Mouse (Mus musculus): ENCODE results near the gene Hoxc12. TPM values are rescaled to one million over a fixed set of nuclear protein-coding genes. Genes with fewer than 3 reads are reported as not detected.

Gene Hoxc12
- polyA plus RNA-seq, 1 experiment from 2014 or later = not detected

- Histone ChIP-seq H3K9me3 (no peaks in the 10 kb centered on the region), H3K27ac (no peak overlapping the region), H3K36me3 (no peaks in the 10 kb centered on the region), H3K4me1 (peaks cover 6% of the 10 kb centered on the region), H3K27me3 (ENCODE audit: insufficient read depth, poor library complexity, severe bottlenecking) (peaks cover 100% of the 10 kb centered on the region), H3K4me3 (no peak overlapping the region)
- WGBS = 1% methylated on average over 21 of the region's 21 CpGs
- no peak for DNase-seq (ENCODE audit: low spot score)
Measured at GRCm38 (mm10) chr15:102972254-102972653, 35.7 kb downstream of the Hoxc12 start.

- H3K4me1 ChIP-seq = peaks cover 9% of the 10 kb centered on the region
- 2% methylated on average over 6 of the region's 6 CpGs for WGBS
- DNase-seq (ENCODE audit: low spot score) = no peak
- no peaks in the 10 kb centered on the region for H3K36me3 ChIP-seq
- H3K27ac ChIP-seq = no peak overlapping the region
- peaks cover 100% of the 10 kb centered on the region for H3K27me3 ChIP-seq (ENCODE audit: insufficient read depth, poor library complexity, severe bottlenecking)
- no peak overlapping the region for H3K4me3 ChIP-seq
- H3K9me3 ChIP-seq = no peaks in the 10 kb centered on the region
Measured at GRCm38 (mm10) chr15:102972753-102973152, 36.2 kb downstream of the Hoxc12 start.

- DNase-seq (ENCODE audit: low spot score) = no peak
- peaks cover 9% of the 10 kb centered on the region for H3K4me1 ChIP-seq
- no peaks in the 10 kb centered on the region for H3K9me3 ChIP-seq
- no peak overlapping the region for H3K27ac ChIP-seq
- no peaks in the 10 kb centered on the region for H3K36me3 ChIP-seq
- no peak overlapping the region for H3K4me3 ChIP-seq
- peaks cover 100% of the 10 kb centered on the region for H3K27me3 ChIP-seq (ENCODE audit: insufficient read depth, poor library complexity, severe bottlenecking)
- WGBS = 3% methylated on average over 7 of the region's 7 CpGs
Measured at GRCm38 (mm10) chr15:102975034-102975433, 38.5 kb downstream of the Hoxc12 start.

GRCm38 (mm10) chr15:102975688-102976111, 39.1 kb downstream of the Hoxc12 start:
- H3K4me1 ChIP-seq = peaks cover 9% of the 10 kb centered on the region
- no peak overlapping the region for H3K27ac ChIP-seq

GRCm38 (mm10) chr15:102976171-102976570, 39.6 kb downstream of the Hoxc12 start, which contains the start of gene Hoxc9:
Hoxc9 (plus strand) TSS chr15:102976439.
- H3K4me3 ChIP-seq = peak within 1 kb of the TSS; percentile 41
- no peaks in the 10 kb centered on the region for H3K9me3 ChIP-seq
- H3K27me3 ChIP-seq (ENCODE audit: insufficient read depth, poor library complexity, severe bottlenecking) = peaks cover 100% of the 10 kb centered on the region
- H3K36me3 ChIP-seq = no peaks in the 10 kb centered on the region
- peaks cover 9% of the 10 kb centered on the region for H3K4me1 ChIP-seq
- 0% methylated on average over 20 of the region's 20 CpGs for WGBS
- H3K27ac ChIP-seq = no peak within 1 kb of the TSS
- DNase-seq (ENCODE audit: low spot score) = no peak

More at GRCm38 (mm10) chr15:102975688-102976111, 39.1 kb downstream of the Hoxc12 start:
- Histone ChIP-seq H3K27me3 (ENCODE audit: insufficient read depth, poor library complexity, severe bottlenecking) (peaks cover 100% of the 10 kb centered on the region), H3K36me3 (no peaks in the 10 kb centered on the region), H3K4me3 (no peak overlapping the region), H3K9me3 (no peaks in the 10 kb centered on the region)
- DNase-seq (ENCODE audit: low spot score) = no peak
- WGBS = 1% methylated on average over 21 of the region's 21 CpGs

- no peaks in the 10 kb centered on the region for H3K36me3 ChIP-seq
- H3K9me3 ChIP-seq = no peaks in the 10 kb centered on the region
- H3K4me3 ChIP-seq = peak overlapping the region; percentile 41
- peaks cover 12% of the 10 kb centered on the region for H3K4me1 ChIP-seq
- peaks cover 100% of the 10 kb centered on the region for H3K27me3 ChIP-seq (ENCODE audit: insufficient read depth, poor library complexity, severe bottlenecking)
- DNase-seq (ENCODE audit: low spot score) = no peak
- H3K27ac ChIP-seq = no peak overlapping the region
- 1% methylated on average over 37 of the region's 37 CpGs for WGBS
Measured at GRCm38 (mm10) chr15:102976631-102977422, 40.3 kb downstream of the Hoxc12 start.

GRCm38 (mm10) chr15:102977423-102977974, 40.9 kb downstream of the Hoxc12 start:
- Histone ChIP-seq H3K4me3 (peak overlapping the region; percentile 41), H3K4me1 (peaks cover 16% of the 10 kb centered on the region), H3K27me3 (ENCODE audit: insufficient read depth, poor library complexity, severe bottlenecking) (peaks cover 100% of the 10 kb centered on the region), H3K27ac (no peak overlapping the region), H3K36me3 (no peaks in the 10 kb centered on the region), H3K9me3 (no peaks in the 10 kb centered on the region)
- under 1% methylated on average over 16 of the region's 16 CpGs for WGBS
- no peak for DNase-seq (ENCODE audit: low spot score)

GRCm38 (mm10) chr15:102978615-102979515, 42.3 kb downstream of the Hoxc12 start:
- Histone ChIP-seq H3K4me1 (peaks cover 16% of the 10 kb centered on the region), H3K4me3 (no peak overlapping the region), H3K27me3 (ENCODE audit: insufficient read depth, poor library complexity, severe bottlenecking) (peaks cover 100% of the 10 kb centered on the region), H3K27ac (no peak overlapping the region), H3K9me3 (no peaks in the 10 kb centered on the region), H3K36me3 (no peaks in the 10 kb centered on the region)
- 0% methylated on average over 13 of the region's 13 CpGs for WGBS
- DNase-seq (ENCODE audit: low spot score) = no peak

GRCm38 (mm10) chr15:102979936-102980335, 43.4 kb downstream of the Hoxc12 start:
- Histone ChIP-seq H3K4me3 (no peak overlapping the region), H3K9me3 (no peaks in the 10 kb centered on the region), H3K36me3 (no peaks in the 10 kb centered on the region), H3K27me3 (ENCODE audit: insufficient read depth, poor library complexity, severe bottlenecking) (peaks cover 100% of the 10 kb centered on the region), H3K4me1 (peaks cover 16% of the 10 kb centered on the region), H3K27ac (no peak overlapping the region)
- DNase-seq (ENCODE audit: low spot score) = no peak
- WGBS = 10% methylated on average over 1 of the region's 1 CpGs

- Histone ChIP-seq H3K4me3 (no peak overlapping the region), H3K9me3 (no peaks in the 10 kb centered on the region), H3K27ac (no peak overlapping the region), H3K36me3 (no peaks in the 10 kb centered on the region), H3K27me3 (ENCODE audit: insufficient read depth, poor library complexity, severe bottlenecking) (peaks cover 100% of the 10 kb centered on the region), H3K4me1 (peaks cover 16% of the 10 kb centered on the region)
- WGBS = 3% methylated on average over 11 of the region's 11 CpGs
- DNase-seq (ENCODE audit: low spot score) = no peak
Measured at GRCm38 (mm10) chr15:102980352-102980751, 43.8 kb downstream of the Hoxc12 start.

- H3K4me1 ChIP-seq = peaks cover 16% of the 10 kb centered on the region
- 0% methylated on average over 14 of the region's 14 CpGs for WGBS
- H3K9me3 ChIP-seq = no peaks in the 10 kb centered on the region
- no peaks in the 10 kb centered on the region for H3K36me3 ChIP-seq
- H3K27me3 ChIP-seq (ENCODE audit: insufficient read depth, poor library complexity, severe bottlenecking) = peaks cover 100% of the 10 kb centered on the region
- peak overlapping the region; percentile 51; the same call in 1 of the 2 replicates for H3K4me3 ChIP-seq
- no peak overlapping the region for H3K27ac ChIP-seq
- no peak for DNase-seq (ENCODE audit: low spot score)
Measured at GRCm38 (mm10) chr15:102980912-102981311, 44.4 kb downstream of the Hoxc12 start.

GRCm38 (mm10) chr15:102981379-102982288, 45.1 kb downstream of the Hoxc12 start:
- no peak for DNase-seq (ENCODE audit: low spot score)

More at GRCm38 (mm10) chr15:102981379-102982288, 45.1 kb downstream of the Hoxc12 start:
- Histone ChIP-seq H3K4me3 (peak overlapping the region; percentile 51), H3K36me3 (no peaks in the 10 kb centered on the region), H3K27me3 (ENCODE audit: insufficient read depth, poor library complexity, severe bottlenecking) (peaks cover 100% of the 10 kb centered on the region), H3K9me3 (no peaks in the 10 kb centered on the region), H3K4me1 (peaks cover 16% of the 10 kb centered on the region), H3K27ac (no peak overlapping the region)
- WGBS = under 1% methylated on average over 88 of the region's 88 CpGs
